Mouse (Mus musculus) thymus, postnatal 10 days (tissue): ENCODE data around the gene Sesn1.

Experiments
- DNase-seq, 2 experiments: peaks; one replicate each; pipeline ENCODE4 v3.0.0; 2021; ENCODE audit warnings: low spot score in 2 of 2

Gene Sesn1

GRCm38 (mm10) chr10:41870101-41870500, 60.4 kb downstream of the Sesn1 start:
- no peak for DNase-seq

- DNase-seq: no peak
These were observed 61.8 kb downstream of the Sesn1 start for GRCm38 (mm10) chr10:41871564-41871963.

GRCm38 (mm10) chr10:41875624-41876023, 65.9 kb downstream of the Sesn1 start:
- no peak for DNase-seq

- DNase-seq: no peak
These were observed 68.6 kb downstream of the Sesn1 start for GRCm38 (mm10) chr10:41878344-41878743.

- DNase-seq: no peak
These were observed 69.9 kb downstream of the Sesn1 start for GRCm38 (mm10) chr10:41879675-41880074.

GRCm38 (mm10) chr10:41880206-41880605, 70.5 kb downstream of the Sesn1 start:
- no peak for DNase-seq

GRCm38 (mm10) chr10:41880777-41881176, 71.0 kb downstream of the Sesn1 start:
- peak; percentile 51 to 68 for DNase-seq

GRCm38 (mm10) chr10:41881438-41881837, 71.7 kb downstream of the Sesn1 start:
- no peak for DNase-seq

GRCm38 (mm10) chr10:41883741-41884575, 74.2 kb downstream of the Sesn1 start:
- no peak for DNase-seq

- DNase-seq: peak; percentile 84 to 94
These were observed 77.5 kb downstream of the Sesn1 start for GRCm38 (mm10) chr10:41887080-41887821.

GRCm38 (mm10) chr10:41888365-41888941, 78.7 kb downstream of the Sesn1 start:
- DNase-seq: peak in 1 of 2 experiments; percentile 31

- DNase-seq: no peak
These were observed 79.8 kb downstream of the Sesn1 start for GRCm38 (mm10) chr10:41889566-41889965.

GRCm38 (mm10) chr10:41890537-41890936, 80.8 kb downstream of the Sesn1 start:
- DNase-seq: no peak

- no peak for DNase-seq
These were observed 81.6 kb downstream of the Sesn1 start for GRCm38 (mm10) chr10:41891312-41891711.

GRCm38 (mm10) chr10:41893433-41894411, 84.0 kb downstream of the Sesn1 start:
- no peak for DNase-seq

GRCm38 (mm10) chr10:41896425-41896824, 86.7 kb downstream of the Sesn1 start:
- no peak for DNase-seq

GRCm38 (mm10) chr10:41896865-41897264, 87.1 kb downstream of the Sesn1 start:
- no peak for DNase-seq

GRCm38 (mm10) chr10:41901456-41901855, 91.7 kb downstream of the Sesn1 start:
- no peak for DNase-seq

GRCm38 (mm10) chr10:41901864-41902263, 92.1 kb downstream of the Sesn1 start:
- no peak for DNase-seq

GRCm38 (mm10) chr10:41907473-41907872, 97.7 kb downstream of the Sesn1 start:
- DNase-seq: no peak

- DNase-seq: no peak
These were observed 98.2 kb downstream of the Sesn1 start for GRCm38 (mm10) chr10:41907950-41908349.
